Mouse (Mus musculus): ENCODE measurements around the gene Nploc4. TPM values are rescaled to one million over a fixed set of nuclear protein-coding genes. Genes with fewer than 3 reads are reported as not detected.
A peak's percentile ranks its signal among the peaks of the same experiment; 100 is the strongest.

The Nploc4 gene
- total RNA-seq, 1 experiment from 2014 or later = 83.9 TPM

GRCm38 (mm10) chr11:120378031-120378610 is 59.4 kb downstream of the Nploc4 start:
- no peak for DNase-seq

DNA sequence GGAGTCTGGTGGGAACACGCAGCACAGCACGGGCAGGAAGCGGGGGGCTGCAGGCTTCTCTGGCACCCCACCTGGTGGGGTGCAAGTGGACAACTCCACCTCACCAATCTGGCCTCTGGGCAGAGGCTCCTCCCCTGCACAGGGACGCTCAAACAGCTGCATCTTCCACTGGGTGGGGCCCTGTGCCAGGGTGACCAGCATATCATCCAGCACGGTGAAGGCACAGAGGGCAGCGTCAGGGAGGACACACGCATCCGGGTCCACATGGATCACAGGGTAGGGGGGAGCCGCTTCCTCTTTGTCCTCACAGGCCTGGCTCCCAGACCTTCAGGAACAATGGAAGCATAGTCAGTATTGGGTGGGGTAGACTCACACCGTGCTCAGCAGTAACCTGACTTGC is 60.2 kb downstream of the Nploc4 start:
- no peak for DNase-seq

GRCm38 (mm10) chr11:120376302-120377160 is 61.0 kb downstream of the Nploc4 start:
- peak; percentile 62 for DNase-seq

DNA sequence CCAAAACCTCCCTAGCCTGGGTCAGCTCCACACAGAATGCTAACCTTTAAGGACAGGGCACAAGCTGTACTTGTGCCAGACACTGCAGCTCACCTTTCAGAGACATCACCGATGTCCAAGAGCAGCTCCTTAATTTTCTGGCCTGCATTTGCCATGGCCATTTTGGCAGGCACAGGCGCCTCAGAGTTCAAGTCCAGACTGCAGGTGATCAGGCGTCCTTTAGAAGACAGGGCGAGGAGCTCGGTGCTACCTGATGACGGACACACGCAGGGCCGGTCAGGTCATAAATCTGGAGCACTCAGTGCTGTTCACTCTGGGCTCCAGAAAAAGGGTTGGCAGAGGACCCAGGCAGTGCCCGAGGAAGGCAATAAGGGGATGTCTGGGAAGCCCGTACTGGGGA is 62.2 kb downstream of the Nploc4 start:
- DNase-seq = no peak

DNA sequence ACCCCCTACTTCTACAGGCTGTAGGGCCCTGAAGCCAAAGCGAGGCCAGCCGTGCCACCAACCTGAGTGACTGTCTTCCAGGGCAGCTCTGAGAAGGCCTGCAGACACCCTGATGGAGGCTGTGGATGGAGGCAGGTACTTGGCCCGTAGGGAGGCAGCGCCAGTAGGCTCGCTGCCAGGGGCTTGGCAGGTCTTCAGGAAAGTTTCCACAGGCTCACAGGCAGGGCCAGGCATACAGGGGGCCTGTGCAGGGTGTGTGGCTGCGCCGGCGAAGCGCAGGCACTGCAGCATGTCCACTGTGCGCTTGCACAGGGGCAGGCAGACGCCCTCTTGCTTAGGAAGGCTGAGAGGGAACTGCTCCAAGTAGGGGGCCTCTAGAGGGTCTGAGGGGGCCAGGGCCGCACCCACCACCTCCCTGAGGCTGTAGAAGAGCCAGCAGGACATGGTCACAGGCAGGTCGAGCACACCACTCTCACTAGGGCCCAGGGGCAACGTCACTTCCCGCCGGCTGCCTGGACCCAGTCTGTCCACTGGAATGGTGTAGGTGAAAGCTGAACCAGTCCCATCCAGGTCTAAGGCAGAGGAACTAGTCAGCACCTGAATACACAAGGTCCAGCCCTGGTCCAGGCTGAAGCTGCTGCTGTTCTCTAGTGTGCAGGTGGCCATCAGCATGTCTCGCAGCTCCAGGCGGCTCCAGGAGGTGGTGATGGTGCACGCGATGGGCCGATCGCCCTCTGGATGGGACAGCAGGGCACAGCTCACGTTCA is 63.5 kb downstream of the Nploc4 start:
- DNase-seq = peak; percentile 69

DNA sequence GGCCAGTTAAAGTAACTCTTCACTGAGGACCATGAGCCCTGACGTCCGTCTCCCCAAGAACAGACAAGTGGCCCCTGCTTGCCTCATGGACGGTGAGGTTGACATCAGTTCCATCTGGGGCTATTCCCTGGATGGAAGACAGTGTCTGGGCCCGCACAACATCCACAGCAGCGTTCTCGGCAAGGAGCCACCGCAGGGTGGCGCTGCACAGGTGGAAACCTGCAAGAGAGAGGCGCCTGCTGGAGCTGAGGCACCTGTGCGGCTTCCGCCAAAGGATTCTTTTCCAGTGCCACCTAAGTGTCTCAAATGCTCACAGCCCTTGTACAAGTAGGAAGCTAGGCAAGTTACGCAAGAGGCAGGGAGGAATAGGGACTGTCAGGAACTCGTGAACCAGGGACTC is 64.5 kb downstream of the Nploc4 start:
- no peak for DNase-seq

DNA sequence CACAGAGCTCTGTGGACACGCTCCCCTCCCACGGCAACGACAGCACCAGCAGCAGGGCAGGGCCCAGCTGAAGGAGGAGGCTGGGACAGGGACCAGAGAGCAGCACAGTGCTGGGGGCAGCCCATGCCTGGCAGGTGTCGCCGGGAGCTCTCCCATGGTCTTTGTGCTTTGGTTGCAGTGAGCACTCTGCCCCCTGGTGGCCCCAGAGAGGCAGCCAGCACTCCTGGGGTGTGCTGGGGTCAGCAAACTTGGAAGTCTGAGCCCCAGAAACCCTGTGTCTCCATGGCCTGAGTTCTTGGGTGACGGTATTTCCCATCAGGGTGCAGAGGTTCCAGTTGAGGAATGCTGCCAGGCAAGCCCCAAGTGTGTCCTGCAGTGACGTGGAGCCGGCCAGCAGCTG is 67.9 kb downstream of the Nploc4 start:
- DNase-seq = peak; percentile 73

DNA sequence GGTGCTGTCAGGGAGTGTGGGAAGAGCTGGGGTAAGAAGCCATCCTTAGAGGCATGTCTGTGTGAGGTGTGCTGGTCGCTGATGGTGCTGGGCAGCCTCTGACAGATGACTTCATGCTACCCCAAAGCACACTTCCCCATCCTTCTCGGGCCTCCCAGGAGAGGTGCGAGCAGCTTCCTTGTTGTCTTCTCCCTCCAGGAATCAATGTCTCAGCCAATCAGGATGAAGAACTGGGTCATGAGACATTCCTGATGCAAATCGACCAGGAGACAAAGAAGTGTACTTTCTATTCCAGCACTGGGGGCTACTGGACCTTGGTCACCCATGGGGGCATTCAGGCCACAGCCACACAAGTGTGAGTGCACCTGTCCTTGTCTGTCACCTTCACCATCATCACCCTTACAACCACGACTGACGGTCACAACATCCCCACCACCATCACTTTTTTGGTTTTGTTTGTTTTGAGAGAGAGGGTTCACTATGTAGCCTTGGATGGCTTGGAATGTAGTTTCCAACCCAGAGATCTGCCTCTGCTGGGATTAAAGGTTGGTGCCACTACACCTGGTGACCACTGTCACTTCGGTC is 71.0 kb downstream of the Nploc4 start:
- no peak for DNase-seq

DNA sequence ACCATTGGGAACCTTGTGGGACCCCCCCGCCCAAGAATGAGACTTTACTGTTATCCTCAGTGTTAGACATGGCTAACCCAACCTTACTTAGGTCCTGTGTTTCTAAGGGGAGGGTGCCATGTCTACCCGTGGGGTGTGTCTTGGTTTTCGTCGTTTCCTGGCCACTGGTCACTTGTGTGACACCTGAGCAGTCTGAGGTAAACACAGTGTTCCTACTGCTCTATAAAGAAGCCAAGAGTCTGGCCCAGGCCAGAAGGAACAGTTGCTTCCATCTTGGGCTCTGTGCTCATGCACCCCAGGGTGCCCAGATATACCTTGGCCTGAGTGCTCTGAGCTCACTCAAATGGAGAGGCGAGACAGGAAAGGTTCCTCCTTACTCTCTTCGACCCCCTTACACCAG is 74.6 kb downstream of the Nploc4 start:
- DNase-seq = no peak

DNA sequence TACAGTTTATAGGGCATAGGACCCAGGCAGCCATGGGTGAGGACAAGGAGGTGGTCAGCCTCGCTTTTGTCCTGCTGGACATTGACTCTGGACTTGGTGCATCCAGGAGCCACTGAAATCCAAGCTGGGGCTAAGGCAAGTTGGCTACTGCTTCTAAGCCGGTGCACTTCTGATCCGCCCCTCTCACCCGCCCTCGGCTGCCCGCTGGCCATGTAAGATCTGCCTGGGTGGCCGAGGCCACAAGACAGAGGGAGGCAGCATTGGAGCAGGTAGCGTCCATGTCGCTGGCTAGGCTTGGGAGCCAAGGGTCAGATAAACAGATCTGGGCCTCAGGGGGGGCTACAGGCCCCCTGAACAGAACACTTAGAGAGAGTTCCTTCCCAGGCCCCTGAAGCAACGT is 76.2 kb downstream of the Nploc4 start, which contains the start of gene Fscn2:
Gene Fscn2, plus strand, starts transcription at position 240 of the 400 bp plus-strand sequence.
- no peak for DNase-seq

DNA sequence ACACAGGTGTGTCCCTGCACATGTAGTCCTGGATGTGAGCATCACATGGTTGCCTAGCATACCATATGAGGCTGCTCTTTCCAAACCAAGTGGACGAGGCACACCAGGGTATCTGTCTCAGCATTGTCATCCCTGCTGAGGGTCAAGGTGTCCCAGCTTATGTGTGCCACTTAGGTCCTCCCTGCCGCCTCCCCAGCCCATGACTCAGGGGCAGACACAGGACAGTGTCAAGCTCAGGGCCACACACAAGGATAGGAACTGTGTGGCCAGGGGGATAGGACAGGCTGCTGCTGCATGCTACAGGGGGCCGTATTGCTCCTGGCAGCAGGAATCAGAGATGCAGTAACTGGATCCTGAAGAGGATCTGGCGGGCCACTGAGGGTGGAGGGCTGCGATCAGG is 76.8 kb downstream of the Nploc4 start:
- no peak for DNase-seq

DNA sequence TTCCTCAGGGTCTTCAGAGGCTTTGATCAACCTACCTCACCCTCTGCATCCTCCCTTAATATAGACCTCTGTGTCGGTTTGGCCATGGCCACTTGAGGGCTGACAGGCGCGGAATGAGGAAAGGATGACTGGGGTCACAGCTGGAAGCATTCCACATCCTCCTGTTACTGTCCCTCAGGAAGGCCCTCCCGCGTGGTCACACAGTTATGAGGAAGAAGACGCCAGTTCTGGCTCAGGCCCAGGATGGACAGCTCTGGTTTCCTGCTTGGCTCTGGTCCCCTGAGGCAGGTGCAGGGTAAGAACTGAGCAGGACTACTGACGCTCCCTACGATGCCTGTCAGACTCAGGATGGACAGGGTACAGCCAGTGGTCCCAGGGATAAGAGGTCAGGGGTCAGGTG is 77.4 kb downstream of the Nploc4 start:
- DNase-seq = peak; percentile 46

GRCm38 (mm10) chr11:120359391-120359790 is 78.1 kb downstream of the Nploc4 start:
- no peak for DNase-seq

- peak; percentile 69 for DNase-seq
Measured at GRCm38 (mm10) chr11:120357791-120358401, 79.6 kb downstream of the Nploc4 start.

GRCm38 (mm10) chr11:120356900-120357299 is 80.6 kb downstream of the Nploc4 start:
- peak; percentile 0 for DNase-seq

- no peak for DNase-seq
Measured at GRCm38 (mm10) chr11:120356319-120356840, 81.1 kb downstream of the Nploc4 start.

GRCm38 (mm10) chr11:120355277-120356039 is 82.0 kb downstream of the Nploc4 start:
- DNase-seq = peak; percentile 1

DNA sequence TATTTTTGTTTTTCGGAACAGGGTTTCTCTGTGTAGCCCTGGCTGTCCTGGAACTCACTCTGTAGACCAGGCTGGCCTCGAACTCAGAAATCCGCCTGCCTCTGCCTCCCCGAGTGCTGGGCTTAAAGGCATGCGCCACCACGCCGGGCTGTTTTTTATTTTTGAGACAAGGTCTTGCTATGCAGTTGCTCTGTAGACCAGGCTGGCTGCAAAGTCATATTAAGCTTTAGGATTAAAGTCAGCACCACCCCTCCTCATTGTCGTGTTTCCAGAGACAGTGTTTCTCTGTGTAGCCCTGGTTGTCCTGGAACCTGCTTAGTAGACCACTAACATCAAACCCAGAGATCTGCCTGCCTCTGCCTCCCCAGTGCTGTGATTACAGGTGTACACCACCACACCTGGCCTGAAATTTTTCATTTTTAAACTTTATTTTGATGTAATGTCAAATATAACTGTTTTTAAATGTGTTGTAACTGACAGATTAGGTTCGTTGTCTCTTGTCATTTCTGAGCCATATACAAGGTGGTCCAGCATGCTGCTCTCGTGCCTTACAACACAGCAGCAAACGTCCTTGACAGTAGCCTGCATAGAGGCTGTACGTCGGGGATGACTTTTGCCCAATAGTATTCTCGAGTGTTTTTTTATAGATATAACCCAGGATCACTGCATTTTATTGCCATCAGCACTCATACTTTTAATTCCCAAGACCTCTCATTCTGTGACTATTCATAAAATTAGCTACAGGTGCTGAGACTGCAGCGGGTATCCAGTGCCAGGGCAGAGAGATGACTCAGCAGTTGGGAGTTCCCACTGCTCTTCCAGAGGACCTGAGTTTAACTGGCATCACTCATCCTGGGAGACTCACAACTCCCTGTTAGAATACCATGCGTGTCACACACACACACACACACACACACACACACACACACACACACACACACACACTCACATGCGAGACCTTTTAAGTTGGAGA is 82.9 kb downstream of the Nploc4 start:
- no peak for DNase-seq

DNA sequence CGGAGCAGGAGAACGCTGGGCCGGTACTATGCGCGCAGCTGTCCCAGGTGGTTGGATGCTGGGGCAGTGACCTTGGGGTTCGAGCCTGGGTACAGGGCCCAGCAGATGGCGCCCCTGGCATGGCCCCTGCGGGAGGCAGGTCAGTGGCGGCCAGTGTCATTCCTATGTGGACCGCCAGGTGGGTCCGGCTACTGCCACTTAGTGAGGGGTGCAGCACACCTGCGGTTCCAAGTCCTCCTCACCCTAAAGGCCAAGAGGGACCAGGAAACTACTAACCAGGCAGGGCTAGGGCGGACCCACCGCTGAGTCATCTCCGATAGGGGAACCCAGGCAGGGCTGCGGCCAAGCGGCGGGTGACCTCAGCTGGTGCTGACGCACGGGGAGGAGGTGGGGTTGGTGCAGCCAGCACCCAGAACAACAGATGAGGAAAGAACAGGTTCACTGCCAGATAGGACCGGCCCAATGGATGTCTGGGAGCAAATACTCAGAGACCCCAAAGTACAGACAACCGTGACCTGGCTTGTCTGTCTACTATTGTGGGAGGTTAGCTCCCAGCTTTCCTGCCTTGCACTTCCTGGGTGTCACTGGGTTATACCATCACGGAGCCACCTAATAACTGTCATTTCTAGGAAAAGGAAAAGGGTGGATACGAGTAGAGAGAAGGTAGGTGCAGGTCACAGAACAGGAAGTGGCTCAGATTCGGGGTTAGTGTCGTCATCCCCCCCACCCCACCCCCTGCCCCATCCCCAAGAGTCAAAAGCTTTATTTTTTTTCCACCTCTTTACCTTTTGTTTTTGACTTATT is 83.8 kb downstream of the Nploc4 start:
- peak; percentile 90 for DNase-seq
